Mouse (Mus musculus): Measurements from ENCODE around the gene Sbno2. TPM values are rescaled to one million over a fixed set of nuclear protein-coding genes. Genes with fewer than 3 reads are reported as not detected.
A peak's percentile ranks its signal among the peaks of the same experiment; 100 is the strongest.

Sbno2 gene
- polyA plus RNA-seq, 1 experiment from 2014 or later = 8.7 TPM

- H3K4me2 ChIP-seq (ENCODE audit: low read depth, low read length) = no peak overlapping the region
- H3K4me1 ChIP-seq (ENCODE audit: insufficient read depth) = peaks cover 56% of the 10 kb centered on the region
- no peak overlapping the region for H3K4me3 ChIP-seq (ENCODE audit: low read depth, low read length)
- H3K36me3 ChIP-seq (replicated peaks; ENCODE audit: insufficient read depth, low read length) = peaks cover 26% of the 10 kb centered on the region
- peaks cover 6% of the 10 kb centered on the region for H3K27me3 ChIP-seq (ENCODE audit: insufficient read depth, low read length)
- H3K9me3 ChIP-seq (ENCODE audit: low read length) = no peaks in the 10 kb centered on the region
- ATAC-seq = no peak
- no peak for DNase-seq
- no peak overlapping the region for H3K27ac ChIP-seq (ENCODE audit: low read depth)
- H3K9ac ChIP-seq (replicated peaks) = no peak overlapping the region
- TF ChIP-seq EP300 (IDR thresholded peaks at IDR 0.05; ENCODE audit: low read depth) = no peak
- TF ChIP-seq CTCF (IDR thresholded peaks at IDR 0.05; ENCODE audit: low read depth) = no peak
- WGBS (ENCODE audit: insufficient replicate concordance) = 88% methylated on average over 12 of the region's 12 CpGs
Measured at GRCm38 (mm10) chr10:80144159-80144558, 38.8 kb upstream of the Sbno2 start.

GRCm38 (mm10) chr10:80143664-80144063, 38.3 kb upstream of the Sbno2 start:
- Histone ChIP-seq H3K36me3 (replicated peaks; ENCODE audit: insufficient read depth, low read length) (peaks cover 26% of the 10 kb centered on the region), H3K4me3 (ENCODE audit: low read depth, low read length) (no peak overlapping the region), H3K4me1 (ENCODE audit: insufficient read depth) (peaks cover 61% of the 10 kb centered on the region), H3K9me3 (ENCODE audit: low read length) (no peaks in the 10 kb centered on the region), H3K27ac (ENCODE audit: low read depth) (no peak overlapping the region; the same call in 1 of the 2 replicates), H3K9ac (replicated peaks) (no peak overlapping the region), H3K27me3 (ENCODE audit: insufficient read depth, low read length) (peaks cover 11% of the 10 kb centered on the region), H3K4me2 (ENCODE audit: low read depth, low read length) (0 out of 2 replicates have a peak overlapping the region, but pooled peaks have one; percentile 96)
- DNase-seq (no peak), ATAC-seq (no peak)
- WGBS (ENCODE audit: insufficient replicate concordance) = 91% methylated on average over 7 of the region's 7 CpGs
- TF ChIP-seq CTCF (IDR thresholded peaks at IDR 0.05; ENCODE audit: low read depth) (no peak), EP300 (IDR thresholded peaks at IDR 0.05; ENCODE audit: low read depth) (no peak)

- peak; percentile 70 for DNase-seq
- peak; percentile 48 for ATAC-seq
Measured at GRCm38 (mm10) chr10:80142530-80142925, 37.2 kb upstream of the Sbno2 start.

DNA sequence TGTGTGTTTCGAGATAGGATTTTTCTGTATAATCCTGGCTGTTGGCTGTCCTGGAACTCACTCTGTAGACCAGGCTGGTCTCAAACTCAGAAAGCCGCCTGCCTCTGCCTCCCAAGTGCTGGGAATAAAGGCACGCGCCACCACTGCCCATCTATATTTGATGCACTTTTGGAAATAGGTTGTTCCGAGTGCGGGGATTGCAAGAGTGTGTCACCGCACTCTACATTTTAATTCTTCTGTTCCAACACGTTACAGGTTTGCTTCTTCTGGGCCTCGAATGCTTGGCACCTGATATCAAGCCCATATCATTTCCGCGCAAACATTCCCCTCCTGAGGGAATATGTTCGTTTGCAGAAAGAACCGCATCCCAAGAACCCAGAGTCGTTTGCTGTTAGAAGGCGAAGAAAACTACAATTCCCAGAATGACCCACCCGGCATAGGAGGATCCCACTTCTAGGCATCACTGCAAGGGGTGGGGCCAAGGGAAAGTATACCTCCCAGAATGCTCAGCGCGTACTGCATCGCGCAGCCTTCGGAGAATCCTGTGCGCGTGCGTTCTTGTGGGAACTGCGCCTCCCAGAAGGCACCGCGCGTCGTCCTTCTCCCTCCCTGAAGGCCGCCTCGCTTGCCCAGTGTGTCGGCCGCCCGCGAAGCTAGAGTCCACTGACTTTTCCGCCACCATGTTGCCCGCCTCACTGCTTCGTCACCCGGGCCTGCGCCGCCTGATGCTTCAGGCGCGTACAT, 36.6 kb upstream of the Sbno2 start:
- Histone ChIP-seq H3K4me3 (ENCODE audit: low read depth, low read length) (peak overlapping the region; percentile 71), H3K4me2 (ENCODE audit: low read depth, low read length) (peak overlapping the region; percentile 96), H3K27ac (ENCODE audit: low read depth) (peak overlapping the region; percentile 97), H3K36me3 (replicated peaks; ENCODE audit: insufficient read depth, low read length) (peaks cover 26% of the 10 kb centered on the region), H3K4me1 (ENCODE audit: insufficient read depth) (peaks cover 66% of the 10 kb centered on the region), H3K9me3 (ENCODE audit: low read length) (no peaks in the 10 kb centered on the region), H3K9ac (replicated peaks) (peak overlapping the region; percentile 86), H3K27me3 (ENCODE audit: insufficient read depth, low read length) (peaks cover 28% of the 10 kb centered on the region)
- ATAC-seq (peak; percentile 85), DNase-seq (peak; percentile 95)
- no peak for TF ChIP-seq CTCF (IDR thresholded peaks at IDR 0.05; ENCODE audit: low read depth)
- TF ChIP-seq EP300 (IDR thresholded peaks at IDR 0.05; ENCODE audit: low read depth) = no peak; the same call in 1 of the 2 replicates
- under 1% methylated on average over 43 of the region's 43 CpGs for WGBS (ENCODE audit: insufficient replicate concordance)

More at GRCm38 (mm10) chr10:80142530-80142925, 37.2 kb upstream of the Sbno2 start:
- peak overlapping the region; percentile 97 for H3K27ac ChIP-seq (ENCODE audit: low read depth)
- peak overlapping the region; percentile 71 for H3K4me3 ChIP-seq (ENCODE audit: low read depth, low read length)
- peak overlapping the region; percentile 86 for H3K9ac ChIP-seq (replicated peaks)
- peak overlapping the region; percentile 96 for H3K4me2 ChIP-seq (ENCODE audit: low read depth, low read length)
- peaks cover 22% of the 10 kb centered on the region for H3K27me3 ChIP-seq (ENCODE audit: insufficient read depth, low read length)
- peaks cover 26% of the 10 kb centered on the region for H3K36me3 ChIP-seq (replicated peaks; ENCODE audit: insufficient read depth, low read length)
- TF ChIP-seq CTCF (IDR thresholded peaks at IDR 0.05; ENCODE audit: low read depth) = no peak
- TF ChIP-seq EP300 (IDR thresholded peaks at IDR 0.05; ENCODE audit: low read depth) = no peak
- WGBS (ENCODE audit: insufficient replicate concordance) = 3% methylated on average over 15 of the region's 15 CpGs
- H3K9me3 ChIP-seq (ENCODE audit: low read length) = no peaks in the 10 kb centered on the region
- peaks cover 66% of the 10 kb centered on the region for H3K4me1 ChIP-seq (ENCODE audit: insufficient read depth)

DNA sequence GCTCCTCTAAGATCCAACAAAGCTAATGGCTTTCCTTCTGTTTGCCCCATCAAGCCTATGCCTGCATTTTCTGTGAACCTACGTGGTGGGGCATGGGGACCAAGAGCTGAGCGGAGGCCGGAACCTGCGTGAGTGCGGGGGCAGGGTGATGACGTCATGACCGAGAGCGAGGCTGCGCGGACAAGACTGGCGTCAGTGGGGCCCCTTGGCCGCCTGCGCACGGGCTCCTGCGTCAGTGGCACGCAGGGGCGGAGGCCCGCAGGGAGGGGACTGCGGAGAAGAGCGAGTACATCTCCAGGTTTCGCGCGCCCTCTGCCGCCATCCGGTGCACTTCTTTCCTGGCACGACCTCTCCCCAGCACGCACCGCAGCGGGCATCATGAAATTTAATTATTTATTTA, 35.9 kb upstream of the Sbno2 start:
- Histone ChIP-seq H3K4me1 (ENCODE audit: insufficient read depth) (peaks cover 65% of the 10 kb centered on the region), H3K4me3 (ENCODE audit: low read depth, low read length) (peak overlapping the region; percentile 71), H3K27ac (ENCODE audit: low read depth) (peak overlapping the region; percentile 97), H3K9me3 (ENCODE audit: low read length) (no peaks in the 10 kb centered on the region), H3K4me2 (ENCODE audit: low read depth, low read length) (peak overlapping the region; percentile 96), H3K9ac (replicated peaks) (peak overlapping the region; percentile 33), H3K36me3 (replicated peaks; ENCODE audit: insufficient read depth, low read length) (peaks cover 26% of the 10 kb centered on the region), H3K27me3 (ENCODE audit: insufficient read depth, low read length) (peaks cover 35% of the 10 kb centered on the region)
- ATAC-seq (peak; percentile 68), DNase-seq (peak; percentile 94)
- 0 out of 2 replicates have a peak, but pooled peaks have one; percentile 36 for TF ChIP-seq EP300 (IDR thresholded peaks at IDR 0.05; ENCODE audit: low read depth)
- TF ChIP-seq CTCF (IDR thresholded peaks at IDR 0.05; ENCODE audit: low read depth) = peak; percentile 89
- 0% methylated on average over 29 of the region's 29 CpGs for WGBS (ENCODE audit: insufficient replicate concordance)

DNA sequence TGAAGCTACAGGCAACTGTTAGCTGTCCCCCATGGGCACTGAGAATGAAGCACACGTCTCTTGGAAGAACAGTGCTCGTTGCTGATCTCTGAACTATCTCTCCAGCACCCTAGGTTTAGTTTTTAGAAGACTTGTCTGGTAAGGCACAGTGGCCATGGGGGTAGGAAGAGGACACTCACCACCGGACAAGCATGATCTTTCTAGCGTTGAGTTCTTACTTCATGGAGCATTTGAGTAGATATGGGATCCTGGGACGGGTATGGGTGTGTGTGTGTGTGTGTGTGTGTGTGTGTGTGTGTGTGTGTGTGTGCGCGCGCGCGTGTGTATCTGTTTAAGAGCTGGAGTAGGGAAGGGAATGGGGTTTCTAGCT, 35.3 kb upstream of the Sbno2 start, which contains the start of gene Cbarp:
Gene Cbarp (minus strand): TSS at position 170 of the 370 bp plus-strand sequence.
- Histone ChIP-seq H3K4me1 (ENCODE audit: insufficient read depth) (peaks cover 59% of the 10 kb centered on the region), H3K27ac (ENCODE audit: low read depth) (peak within 1 kb of the TSS; percentile 97), H3K4me3 (ENCODE audit: low read depth, low read length) (peak within 1 kb of the TSS; percentile 71), H3K27me3 (ENCODE audit: insufficient read depth, low read length) (peaks cover 37% of the 10 kb centered on the region), H3K9me3 (ENCODE audit: low read length) (no peaks in the 10 kb centered on the region), H3K9ac (replicated peaks) (peak within 1 kb of the TSS; percentile 33), H3K4me2 (ENCODE audit: low read depth, low read length) (peak within 1 kb of the TSS; percentile 96), H3K36me3 (replicated peaks; ENCODE audit: insufficient read depth, low read length) (peaks cover 20% of the 10 kb centered on the region)
- no peak for DNase-seq
- no peak for ATAC-seq
- TF ChIP-seq CTCF (IDR thresholded peaks at IDR 0.05; ENCODE audit: low read depth) = no peak
- no peak for TF ChIP-seq EP300 (IDR thresholded peaks at IDR 0.05; ENCODE audit: low read depth)
- 75% methylated on average over 10 of the region's 10 CpGs for WGBS (ENCODE audit: insufficient replicate concordance)
